Mouse (Mus musculus) erythroblast, embryonic 14.5 days (primary cell): Measurements from ENCODE around the gene Trim2. TPM values are rescaled to one million over a fixed set of nuclear protein-coding genes. Genes with fewer than 3 reads are reported as not detected.

Experiments used
- H3K27me3 ChIP-seq: 2 replicates; pipeline ENCODE4 v1.6.1; 2012; ENCODE audit warnings: inconsistent platforms; ENCODE audit not compliant: control insufficient read depth
- H3K36me3 ChIP-seq: 2 replicates; pipeline ENCODE4 v1.6.1; 2012; ENCODE audit warnings: mild to moderate bottlenecking, inconsistent platforms; ENCODE audit not compliant: control insufficient read depth
- H3K4me1 ChIP-seq: 2 replicates; pipeline ENCODE4 v1.6.1; 2012; ENCODE audit warnings: inconsistent platforms; ENCODE audit not compliant: control insufficient read depth
- H3K4me3 ChIP-seq: replicated peaks from 2 replicates; pipeline ENCODE3; 2012; ENCODE audit warnings: moderate library complexity, mild to moderate bottlenecking, inconsistent platforms
- H3K9me3 ChIP-seq: 2 replicates; pipeline ENCODE4 v1.6.1; 2012; ENCODE audit warnings: low read length, inconsistent platforms, mixed read lengths; ENCODE audit not compliant: control insufficient read depth
- GATA1 ChIP-seq: IDR thresholded peaks from 2 replicates; pipeline ENCODE4 v1.6.1; 2012; ENCODE audit warnings: low read length, inconsistent platforms, mixed read lengths
- TAL1 ChIP-seq: IDR thresholded peaks from 3 replicates; pipeline ENCODE4 v1.6.1; 2012; ENCODE audit warnings: low read length, inconsistent platforms, mixed read lengths
- polyA plus RNA-seq: library from polyadenylated mRNA; stranded (reverse); fragments of >175 nt; gene quantifications from 2 replicates; pipeline ENCODE4 v1.2.3, GENCODE M21; 2012

Gene Trim2
- polyA plus RNA-seq, 1 experiment, result 0.02 TPM

DNA sequence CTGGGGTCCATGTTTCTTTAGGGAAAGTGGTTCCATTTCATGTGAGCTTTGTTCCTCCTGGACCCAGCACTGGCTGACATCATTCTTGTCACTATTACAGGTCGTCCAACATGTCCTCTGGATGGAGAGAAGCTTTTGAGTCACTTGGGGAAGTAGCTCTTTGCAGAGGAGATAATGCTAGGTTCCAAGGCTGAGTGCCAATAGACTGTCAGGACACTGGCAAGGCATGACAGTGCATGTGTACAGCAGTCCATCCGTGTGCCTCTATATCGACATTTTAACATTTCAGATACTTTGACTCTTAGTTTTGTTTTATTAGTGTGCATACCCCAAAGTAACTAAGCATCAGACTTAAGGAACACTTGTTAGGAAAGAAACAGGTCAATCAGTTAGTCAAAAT lies 63.6 kb downstream of the Trim2 start:
- TF ChIP-seq GATA1, result no peak
- no peak for TF ChIP-seq TAL1
- Histone ChIP-seq H3K27me3 (no peaks in the 10 kb centered on the region; the same call in 1 of the 2 replicates), H3K4me1 (no peaks in the 10 kb centered on the region), H3K36me3 (no peaks in the 10 kb centered on the region), H3K4me3 (no peak overlapping the region), H3K9me3 (no peaks in the 10 kb centered on the region)

GRCm38 (mm10) chr3:84242497-84242896 lies 64.2 kb downstream of the Trim2 start:
- no peaks in the 10 kb centered on the region for H3K36me3 ChIP-seq
- H3K4me3 ChIP-seq, result no peak overlapping the region
- TF ChIP-seq GATA1 (no peak), TAL1 (no peak)
- no peaks in the 10 kb centered on the region; the same call in 1 of the 2 replicates for H3K27me3 ChIP-seq
- no peaks in the 10 kb centered on the region for H3K4me1 ChIP-seq
- H3K9me3 ChIP-seq, result no peaks in the 10 kb centered on the region

DNA sequence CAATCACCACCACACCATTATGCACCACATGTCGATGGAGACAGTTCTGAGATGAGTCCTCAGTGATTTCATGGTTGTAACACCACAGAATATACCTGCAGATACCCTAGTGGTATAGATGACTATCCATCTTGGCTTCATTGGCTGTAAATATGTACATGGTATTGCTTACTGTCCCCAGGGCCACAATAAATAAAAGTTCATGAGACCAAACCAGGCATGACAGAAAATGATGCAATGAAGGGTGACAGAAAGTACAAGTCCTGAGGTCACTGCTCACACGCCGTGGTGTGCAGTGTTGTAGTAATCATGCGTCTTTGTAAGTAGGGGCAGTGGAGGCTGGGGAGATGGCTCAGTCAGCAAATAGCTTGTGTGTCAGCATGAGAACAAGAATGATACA lies 65.6 kb downstream of the Trim2 start:
- H3K9me3 ChIP-seq, result no peaks in the 10 kb centered on the region
- TF ChIP-seq TAL1 (no peak), GATA1 (no peak)

DNA sequence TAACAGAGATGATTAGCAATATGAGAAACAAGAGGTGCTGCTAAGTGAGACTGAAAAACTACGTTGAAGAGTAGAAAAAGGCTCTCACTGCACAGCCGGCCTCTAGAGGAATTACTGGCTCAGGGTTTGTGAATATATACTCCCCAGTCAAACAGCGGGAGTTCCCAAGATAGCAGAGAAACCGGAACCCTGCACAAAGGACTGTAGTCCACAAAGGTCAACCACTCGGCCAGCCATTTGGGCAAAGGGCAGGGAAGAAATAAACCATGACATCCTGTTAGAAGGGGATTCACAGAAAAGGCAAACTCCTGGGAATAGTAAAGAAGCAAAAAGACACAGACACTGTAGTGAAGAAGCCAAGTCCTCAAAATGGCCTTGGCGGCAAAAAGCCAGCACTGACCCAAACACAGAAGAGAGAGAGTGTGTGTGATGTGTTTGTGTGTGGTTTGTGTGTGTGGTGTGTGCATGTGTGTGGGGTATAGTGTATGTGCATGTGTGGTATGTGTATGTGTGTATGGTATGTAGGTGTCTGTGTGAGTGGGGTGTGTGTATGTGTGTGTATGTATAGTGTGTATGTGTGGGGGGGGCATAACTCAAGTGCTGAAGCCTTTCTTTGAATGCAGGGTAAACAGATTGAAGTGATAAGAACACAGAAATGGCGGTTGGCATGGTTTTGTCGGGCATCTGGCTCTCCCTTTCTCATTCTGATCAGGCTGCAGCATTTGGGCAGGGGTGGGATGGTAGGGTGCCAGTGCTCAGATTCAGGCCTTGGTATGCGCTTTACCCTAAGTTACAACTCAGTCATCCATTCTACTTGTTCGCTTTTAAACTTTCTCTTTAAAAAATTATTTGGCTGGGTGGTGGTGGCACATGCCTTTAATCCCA lies 71.0 kb downstream of the Trim2 start:
- 0 out of 2 replicates have a peak, but pooled peaks cover 2% of the 10 kb centered on the region for H3K9me3 ChIP-seq
- no peaks in the 10 kb centered on the region for H3K36me3 ChIP-seq
- H3K4me3 ChIP-seq, result no peak overlapping the region
- H3K4me1 ChIP-seq, result peaks cover 28% of the 10 kb centered on the region
- no peaks in the 10 kb centered on the region; the same call in 1 of the 2 replicates for H3K27me3 ChIP-seq
- TF ChIP-seq GATA1 (no peak), TAL1 (no peak)

More for the DNA sequence above, 65.6 kb downstream of the Trim2 start:
- no peaks in the 10 kb centered on the region; the same call in 1 of the 2 replicates for H3K27me3 ChIP-seq
- H3K36me3 ChIP-seq, result no peaks in the 10 kb centered on the region
- no peaks in the 10 kb centered on the region for H3K4me1 ChIP-seq
- H3K4me3 ChIP-seq, result no peak overlapping the region

GRCm38 (mm10) chr3:84234562-84234961 lies 72.1 kb downstream of the Trim2 start:
- 0 out of 2 replicates have a peak, but pooled peaks cover 2% of the 10 kb centered on the region for H3K9me3 ChIP-seq
- no peak overlapping the region for H3K4me3 ChIP-seq
- peaks cover 33% of the 10 kb centered on the region for H3K4me1 ChIP-seq
- H3K36me3 ChIP-seq, result no peaks in the 10 kb centered on the region
- H3K27me3 ChIP-seq, result no peaks in the 10 kb centered on the region; the same call in 1 of the 2 replicates
- TF ChIP-seq GATA1, result no peak

GRCm38 (mm10) chr3:84233663-84234415 lies 72.8 kb downstream of the Trim2 start:
- Histone ChIP-seq H3K9me3 (0 out of 2 replicates have a peak, but pooled peaks cover 2% of the 10 kb centered on the region), H3K4me3 (no peak overlapping the region)
- TF ChIP-seq GATA1, result no peak
- no peak for TF ChIP-seq TAL1

GRCm38 (mm10) chr3:84232312-84232711 lies 74.4 kb downstream of the Trim2 start:
- H3K9me3 ChIP-seq, result 0 out of 2 replicates have a peak, but pooled peaks cover 2% of the 10 kb centered on the region
- no peaks in the 10 kb centered on the region for H3K36me3 ChIP-seq
- TF ChIP-seq GATA1 (no peak), TAL1 (no peak)
- H3K27me3 ChIP-seq, result no peaks in the 10 kb centered on the region
- peaks cover 43% of the 10 kb centered on the region for H3K4me1 ChIP-seq
- no peak overlapping the region for H3K4me3 ChIP-seq

More at GRCm38 (mm10) chr3:84233663-84234415, 72.8 kb downstream of the Trim2 start:
- Histone ChIP-seq H3K27me3 (no peaks in the 10 kb centered on the region; the same call in 1 of the 2 replicates), H3K4me1 (peaks cover 37% of the 10 kb centered on the region), H3K36me3 (no peaks in the 10 kb centered on the region)

GRCm38 (mm10) chr3:84230988-84231387 lies 75.7 kb downstream of the Trim2 start:
- Histone ChIP-seq H3K27me3 (no peaks in the 10 kb centered on the region), H3K9me3 (0 out of 2 replicates have a peak, but pooled peaks cover 2% of the 10 kb centered on the region), H3K36me3 (no peaks in the 10 kb centered on the region), H3K4me3 (no peak overlapping the region), H3K4me1 (peaks cover 43% of the 10 kb centered on the region)
- TF ChIP-seq GATA1 (no peak), TAL1 (no peak)

DNA sequence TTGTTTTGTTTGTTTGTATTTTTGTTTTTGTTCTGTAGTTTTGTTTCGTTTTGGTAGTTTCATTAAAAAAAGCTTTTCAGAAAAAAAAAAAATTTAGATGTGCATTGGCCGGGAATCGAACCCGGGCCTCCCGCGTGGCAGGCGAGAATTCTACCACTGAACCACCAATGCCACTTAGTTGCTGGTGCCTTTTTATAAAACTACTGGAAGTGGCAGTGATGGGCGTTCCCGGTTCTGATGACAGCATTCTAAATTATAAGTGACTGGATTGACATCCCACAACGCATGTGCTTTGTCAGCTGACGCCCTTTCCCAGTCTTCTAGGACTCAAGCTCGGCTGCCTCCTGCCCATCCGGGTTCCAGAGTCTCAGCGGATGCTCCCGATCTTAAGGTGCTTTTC lies 77.8 kb downstream of the Trim2 start:
- Histone ChIP-seq H3K36me3 (no peaks in the 10 kb centered on the region), H3K4me1 (peaks cover 32% of the 10 kb centered on the region), H3K4me3 (peak overlapping the region; percentile 49), H3K27me3 (peaks cover 3% of the 10 kb centered on the region; the same call in 1 of the 2 replicates), H3K9me3 (0 out of 2 replicates have a peak, but pooled peaks cover 2% of the 10 kb centered on the region)
- no peak for TF ChIP-seq TAL1
- no peak for TF ChIP-seq GATA1
